Mouse (Mus musculus) ZHBTc4 (cell line): ENCODE measurements around the gene Atp2b4.

ENCODE experiments used
- DNase-seq: peaks from one replicate; pipeline ENCODE4 v3.0.0-alpha.2; 2011; ENCODE audit warnings: low read depth, low spot score

The Atp2b4 gene

DNA sequence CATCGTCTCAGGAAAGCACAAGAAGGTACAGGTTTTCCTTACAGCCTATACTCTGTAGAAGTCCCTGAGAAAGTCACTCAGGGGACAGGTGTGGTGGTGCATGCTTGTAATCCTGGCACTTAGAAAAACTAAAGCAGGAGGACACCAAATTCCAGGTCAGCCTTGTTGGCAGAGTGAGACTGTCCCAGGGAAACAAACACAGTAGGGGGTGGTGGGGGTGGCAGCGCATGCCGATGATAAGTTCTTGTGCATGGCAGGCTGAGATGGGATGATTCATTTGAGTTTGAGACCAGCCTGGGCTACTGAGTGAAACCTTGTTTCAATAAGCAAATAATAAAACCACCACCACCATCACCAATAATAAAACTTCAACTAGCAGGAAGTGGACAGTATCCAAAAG lies 49.2 kb downstream of the Atp2b4 start:
- no peak for DNase-seq

DNA sequence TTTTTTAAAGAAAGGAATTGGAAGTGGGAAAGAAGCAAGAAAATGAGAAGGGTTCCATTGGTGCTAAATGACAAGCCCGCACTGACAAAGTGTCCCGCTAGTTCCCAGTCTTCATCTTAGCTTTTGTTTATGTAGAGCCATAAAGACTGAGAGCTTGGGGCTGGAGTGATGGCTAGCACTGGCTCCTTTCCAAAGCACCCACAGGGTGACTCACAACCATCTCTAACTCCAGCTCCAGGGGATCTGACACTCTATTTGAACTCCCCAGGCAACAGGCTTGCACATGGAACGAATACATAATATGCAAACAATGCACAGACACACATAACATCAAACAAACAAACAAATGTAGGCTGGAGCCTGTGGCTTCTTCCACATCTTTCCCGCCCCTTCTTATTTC lies 50.9 kb downstream of the Atp2b4 start:
- no peak for DNase-seq

DNA sequence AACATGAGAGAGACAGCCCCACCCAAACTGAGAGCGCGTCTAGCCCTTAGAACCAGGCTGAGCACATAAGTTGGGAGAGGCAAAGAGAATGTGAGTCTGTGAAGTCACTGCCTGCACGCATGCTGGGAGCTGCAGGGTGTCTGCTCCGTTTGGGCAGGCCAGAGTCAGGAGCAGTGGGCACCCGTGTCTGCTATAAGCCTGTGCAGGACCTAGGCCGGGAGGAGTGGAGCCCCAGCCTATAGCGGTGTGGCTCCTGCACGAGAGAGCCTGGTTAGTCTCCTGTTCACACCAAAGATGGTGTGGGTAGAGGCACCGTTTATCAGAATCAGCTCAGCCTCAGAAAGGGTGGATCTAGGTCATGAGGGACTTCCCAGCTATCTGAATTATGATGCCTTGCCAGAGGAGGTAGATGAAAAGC lies 55.8 kb downstream of the Atp2b4 start:
- DNase-seq, result no peak

DNA sequence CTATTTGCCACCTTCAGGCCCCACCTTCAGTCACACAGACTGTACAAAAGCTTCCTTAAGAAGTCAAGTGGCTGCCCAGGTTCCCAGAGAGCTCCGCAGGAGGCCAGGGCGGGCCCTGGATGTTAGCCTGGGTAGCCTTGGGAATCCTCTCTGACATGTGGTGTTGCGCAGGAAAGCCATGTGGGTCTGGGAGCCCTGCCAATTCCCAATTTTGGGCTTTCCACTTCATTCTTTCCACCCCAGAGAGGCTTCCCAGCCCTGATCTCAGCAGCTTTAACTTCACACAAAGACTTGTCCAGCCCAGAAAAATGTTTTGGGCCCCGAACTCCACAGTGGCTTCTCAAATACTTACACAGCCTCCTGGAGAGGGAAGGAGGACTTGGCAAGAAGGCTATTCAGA lies 56.2 kb downstream of the Atp2b4 start:
- DNase-seq, result peak; percentile 79

- no peak for DNase-seq
Observed at GRCm38 (mm10) chr1:133742517-133742916, 58.3 kb downstream of the Atp2b4 start.

GRCm38 (mm10) chr1:133741881-133742434 lies 58.9 kb downstream of the Atp2b4 start:
- peak; percentile 71 for DNase-seq

- peak; percentile 70 for DNase-seq
Observed at GRCm38 (mm10) chr1:133741171-133741570, 59.7 kb downstream of the Atp2b4 start.

DNA sequence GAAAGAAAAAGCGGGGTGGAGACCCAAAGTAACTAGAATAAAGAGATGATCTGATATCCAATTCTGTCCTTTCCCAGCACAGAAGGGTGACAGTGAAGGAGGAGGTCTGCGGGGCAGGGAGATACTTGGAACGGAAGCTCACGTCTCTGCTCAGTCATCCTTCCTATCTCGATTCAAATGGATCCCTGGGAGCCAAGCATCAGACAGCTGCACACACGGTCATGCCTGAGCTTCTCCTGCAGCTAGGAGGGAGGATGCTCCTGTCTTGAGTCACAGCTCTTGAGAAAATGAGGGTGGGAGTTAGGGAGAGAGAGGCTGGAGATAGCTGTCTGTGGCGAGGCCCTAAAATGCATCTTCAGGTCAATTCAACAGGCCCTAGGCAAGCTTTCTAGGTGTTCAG lies 64.2 kb downstream of the Atp2b4 start:
- DNase-seq, result no peak

GRCm38 (mm10) chr1:133735995-133736652 lies 64.7 kb downstream of the Atp2b4 start:
- peak; percentile 81 for DNase-seq

DNA sequence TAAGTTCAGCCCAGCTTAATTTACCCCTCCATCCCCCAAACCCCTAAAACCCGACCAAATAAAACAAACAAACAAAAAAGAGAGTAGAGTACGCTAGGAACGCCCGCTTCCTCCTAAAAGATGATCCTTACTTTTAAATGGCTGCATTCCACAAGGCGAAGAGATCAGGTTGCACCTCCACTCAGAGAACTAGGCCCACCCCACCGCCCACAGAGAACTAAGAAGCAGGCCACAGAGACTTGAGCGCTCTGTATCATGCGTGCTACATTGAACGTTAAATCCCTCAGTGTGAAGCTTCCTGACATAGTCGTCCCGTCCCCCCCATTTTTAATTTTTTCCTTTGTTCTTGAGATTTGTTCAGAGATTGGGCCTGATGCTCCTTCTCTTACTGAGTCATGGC lies 68.0 kb downstream of the Atp2b4 start:
- peak; percentile 70 for DNase-seq

GRCm38 (mm10) chr1:133728339-133728738 lies 72.5 kb downstream of the Atp2b4 start:
- DNase-seq, result no peak

- DNase-seq, result no peak
Observed at GRCm38 (mm10) chr1:133720342-133720741, 80.5 kb downstream of the Atp2b4 start.

- no peak for DNase-seq
Observed at GRCm38 (mm10) chr1:133718786-133719185, 82.1 kb downstream of the Atp2b4 start.

DNA sequence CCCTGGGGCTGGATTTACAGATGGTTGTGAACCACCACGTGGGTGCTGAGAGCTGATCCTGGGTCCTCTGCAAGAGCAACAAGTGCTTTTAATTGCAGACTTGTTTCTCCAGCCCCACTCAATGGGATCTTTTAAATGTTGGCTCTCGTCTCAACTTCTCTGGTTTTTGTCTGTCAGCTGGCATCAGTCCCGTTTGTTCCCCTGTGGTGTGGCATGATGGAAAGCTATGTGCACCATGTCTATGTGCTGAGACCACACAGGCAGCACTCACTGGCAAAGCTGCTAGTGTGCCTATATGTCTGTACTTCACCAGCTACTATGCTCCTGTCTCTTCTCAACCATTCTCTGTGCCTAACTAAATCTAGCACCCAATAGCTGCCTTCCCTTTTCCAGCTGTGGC lies 82.5 kb downstream of the Atp2b4 start:
- no peak for DNase-seq

- DNase-seq, result peak; percentile 92
Observed at GRCm38 (mm10) chr1:133716464-133716863, 84.4 kb downstream of the Atp2b4 start.

DNA sequence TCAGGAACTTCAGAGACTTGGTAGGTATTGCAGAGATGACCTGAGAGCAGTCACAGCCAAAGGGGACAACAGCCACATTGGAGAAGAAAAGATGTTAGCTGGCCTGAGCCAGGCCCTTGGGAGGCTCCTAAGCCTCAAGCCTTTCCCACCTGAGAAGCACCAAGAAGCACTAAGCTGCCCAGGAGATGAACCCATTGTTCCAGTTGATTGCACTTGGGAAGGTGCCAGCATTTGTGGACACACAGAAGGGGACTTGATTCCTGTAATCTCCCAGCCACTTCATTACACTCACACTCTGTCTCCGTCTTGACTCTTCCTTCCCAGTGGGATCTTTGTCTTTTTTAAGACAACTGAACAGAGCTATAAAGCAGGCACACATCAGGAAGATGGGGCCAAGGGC lies 85.7 kb downstream of the Atp2b4 start:
- no peak for DNase-seq

GRCm38 (mm10) chr1:133713009-133713370 lies 87.9 kb downstream of the Atp2b4 start:
- no peak for DNase-seq

DNA sequence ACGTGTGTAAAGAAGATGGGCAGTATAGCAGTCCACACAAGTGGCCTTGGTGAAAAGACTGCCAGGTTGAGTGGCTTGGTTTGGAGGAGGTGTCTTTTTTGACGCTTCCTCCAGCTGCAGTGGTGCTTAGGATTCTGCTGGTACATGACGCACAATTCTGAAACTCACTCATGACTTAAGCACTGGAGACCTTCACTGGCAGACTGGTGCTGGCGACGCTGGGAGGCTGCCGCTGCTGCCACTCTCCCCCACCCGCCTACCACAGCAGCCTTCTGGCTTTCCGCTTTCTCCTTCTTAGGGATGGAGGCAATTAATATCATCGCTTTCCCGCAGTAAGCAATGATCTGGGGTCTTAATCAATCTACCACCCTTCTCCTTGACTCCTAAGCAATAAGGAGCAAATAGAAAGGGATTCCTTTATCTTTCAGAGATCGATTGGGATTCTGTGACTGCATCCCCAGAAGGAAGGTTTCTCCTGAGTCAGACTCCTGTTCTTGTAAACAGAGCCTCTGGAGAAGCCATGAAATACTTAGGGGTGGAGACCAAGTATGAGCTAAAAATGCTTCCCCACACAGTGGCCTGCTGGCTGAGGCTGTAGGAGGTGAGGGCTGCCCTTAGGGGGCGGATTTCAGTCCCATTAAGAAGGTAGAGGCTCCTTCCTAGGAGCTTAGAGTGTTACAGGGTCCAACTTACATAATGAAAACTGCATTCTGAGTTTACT lies 88.4 kb downstream of the Atp2b4 start:
- peak; percentile 54 for DNase-seq

DNA sequence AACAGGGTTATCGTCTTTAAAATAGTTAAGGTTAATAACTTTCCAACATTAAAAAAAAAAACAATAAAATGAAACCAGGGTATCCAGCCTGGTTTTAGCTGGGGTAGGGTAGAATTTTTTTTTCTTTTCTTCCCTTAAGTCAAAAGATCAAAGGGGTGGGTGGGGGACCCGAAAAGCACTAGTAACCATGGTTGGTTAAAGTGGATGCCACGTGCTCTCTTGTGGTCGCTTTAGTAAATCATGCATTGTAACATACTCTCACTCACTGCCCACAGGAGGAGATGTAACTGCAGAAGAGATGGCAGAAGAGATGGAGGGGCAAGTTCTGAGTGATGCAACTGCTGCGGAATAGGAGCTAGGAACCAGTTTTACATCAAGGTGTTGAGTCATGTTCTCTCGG lies 89.5 kb downstream of the Atp2b4 start:
- DNase-seq, result no peak

- DNase-seq, result peak; percentile 39
Observed at GRCm38 (mm10) chr1:133710895-133711294, 89.9 kb downstream of the Atp2b4 start.

DNA sequence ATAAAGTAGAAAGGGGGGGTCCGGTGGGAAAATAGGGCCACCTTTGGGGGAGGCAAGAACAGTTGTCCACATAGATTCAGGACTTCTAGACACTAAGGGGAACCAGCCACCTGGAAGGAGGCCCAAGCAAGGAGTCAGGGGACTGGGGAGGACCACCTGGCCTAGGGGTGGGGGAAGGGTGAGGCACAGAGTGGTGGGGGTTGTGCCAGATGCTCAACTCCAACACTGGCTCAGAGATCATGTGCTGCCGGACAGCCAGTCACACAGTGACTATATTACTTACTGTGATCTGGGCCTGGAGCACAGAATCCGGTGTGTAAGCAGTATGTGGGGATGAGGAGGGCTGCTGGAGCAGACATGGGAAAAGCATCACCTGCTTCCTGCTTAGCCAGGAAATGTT lies 91.5 kb downstream of the Atp2b4 start:
- no peak for DNase-seq

GRCm38 (mm10) chr1:133701824-133702223 lies 99.0 kb downstream of the Atp2b4 start:
- peak; percentile 61 for DNase-seq
